Mouse (Mus musculus): ENCODE measurements around the gene Myh13. TPM values are rescaled to one million over a fixed set of nuclear protein-coding genes. Genes with fewer than 3 reads are reported as not detected.

Myh13 gene
- total RNA-seq, 2 experiments from 2014 or later: not detected

- DNase-seq: no peak
These were observed 69.4 kb downstream of the Myh13 start for GRCm38 (mm10) chr11:67390679-67391384.

GRCm38 (mm10) chr11:67392369-67392768 lies 70.9 kb downstream of the Myh13 start:
- no peak for DNase-seq

GRCm38 (mm10) chr11:67400956-67401355 lies 79.5 kb downstream of the Myh13 start:
- no peak for DNase-seq

- DNase-seq: peak; percentile 8 to 36
These were observed 93.0 kb downstream of the Myh13 start for GRCm38 (mm10) chr11:67414346-67414940.

Other genes starting within 250 kb of the Myh13 start
- under 1 TPM; 0.03 to 0.07 TPM for gene Myh3, start 243.4 kb upstream of the Myh13 start, total RNA-seq (2021)
- gene Myh2, start 150.6 kb upstream of the Myh13 start, total RNA-seq (2021): under 1 TPM in 1 of 2 experiments, not detected in 1; 0.20 TPM
- under 1 TPM; 0.10 to 0.20 TPM for gene Myh1, start 121.6 kb upstream of the Myh13 start, total RNA-seq (2021)
- not detected for gene Myh4, start 83.6 kb upstream of the Myh13 start, total RNA-seq (2021)
- gene Myh8, start 44.5 kb upstream of the Myh13 start, total RNA-seq (2021): not detected
- 10 to 100 TPM; 37.2 to 76.3 TPM for gene Gas7, start 133.8 kb downstream of the Myh13 start, total RNA-seq (2021)

Measured in adrenal gland, postnatal 36 days (tissue).